Mouse (Mus musculus) WW6 (cell line): ENCODE measurements around the gene Ubl4a.
"Not testable (repeated sequence)": the region's sequence is repeated elsewhere in the genome, so short reads cannot be mapped to it uniquely, and the experiment has no call there.

Experiments used
- DNase-seq: peaks from one replicate; pipeline ENCODE4 v3.0.0-alpha.2; 2013; ENCODE audit warnings: low read depth, low spot score

Ubl4a gene

GRCm38 (mm10) chrX:74372888-74373549, at the start of gene Ubl4a, which contains the start of gene Slc10a3:
Gene Ubl4a (minus strand): TSS chrX:74373218.
Gene Slc10a3 (minus strand): TSS chrX:74373349.
- DNase-seq = no peak

- no peak for DNase-seq
These were observed 40.4 kb upstream of the Ubl4a start for GRCm38 (mm10) chrX:74413377-74413776.

GRCm38 (mm10) chrX:74408340-74408739, 35.3 kb upstream of the Ubl4a start:
- no peak for DNase-seq

DNA sequence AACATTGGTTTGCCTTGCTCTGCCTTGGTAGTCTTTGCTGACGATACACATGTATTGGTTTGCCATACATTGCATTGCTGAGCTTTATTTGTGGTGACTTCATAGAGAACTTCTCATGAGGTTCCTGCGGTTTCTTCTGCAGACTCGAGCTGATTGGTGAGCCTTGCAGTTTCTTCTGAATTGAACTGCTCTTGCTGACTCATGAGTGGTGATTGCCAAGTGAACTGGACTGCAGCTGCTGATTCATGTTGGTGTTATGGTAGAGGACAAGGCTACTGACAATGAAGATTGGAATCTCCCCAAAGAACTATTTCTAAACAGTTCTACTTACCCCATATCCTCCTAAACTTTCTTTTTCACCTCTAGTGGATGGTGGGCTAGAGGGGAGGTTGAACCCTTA, 27.1 kb upstream of the Ubl4a start:
- no peak for DNase-seq

- DNase-seq = peak; percentile 64
These were observed 19.8 kb upstream of the Ubl4a start, which contains the start of the genes Fam3a and Ikbkg for GRCm38 (mm10) chrX:74392535-74393443. Gene Fam3a (minus strand): TSS chrX:74393272. Gene Ikbkg (plus strand): TSS chrX:74393290.

- no peak for DNase-seq
These were observed 15.1 kb upstream of the Ubl4a start for GRCm38 (mm10) chrX:74388153-74388552.

DNA sequence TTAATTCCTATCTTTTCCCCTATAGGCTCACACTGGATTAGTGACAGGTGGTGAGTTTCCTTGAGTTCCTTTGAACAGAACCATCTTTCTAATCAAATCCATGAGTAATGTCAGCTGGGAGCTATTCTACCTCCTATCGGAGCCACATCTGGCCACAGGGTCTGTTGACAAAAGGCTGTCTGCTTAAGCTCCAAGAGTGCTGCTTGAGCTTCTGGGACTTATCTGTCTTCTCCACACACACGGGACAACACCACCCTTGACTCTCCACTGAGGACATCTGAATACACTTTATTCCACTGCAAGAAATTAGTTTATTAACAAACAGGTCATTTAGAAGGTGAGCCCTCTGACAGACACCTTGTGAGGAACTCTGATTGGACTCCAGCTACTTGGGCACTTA, 11.4 kb upstream of the Ubl4a start:
- no peak for DNase-seq

DNA sequence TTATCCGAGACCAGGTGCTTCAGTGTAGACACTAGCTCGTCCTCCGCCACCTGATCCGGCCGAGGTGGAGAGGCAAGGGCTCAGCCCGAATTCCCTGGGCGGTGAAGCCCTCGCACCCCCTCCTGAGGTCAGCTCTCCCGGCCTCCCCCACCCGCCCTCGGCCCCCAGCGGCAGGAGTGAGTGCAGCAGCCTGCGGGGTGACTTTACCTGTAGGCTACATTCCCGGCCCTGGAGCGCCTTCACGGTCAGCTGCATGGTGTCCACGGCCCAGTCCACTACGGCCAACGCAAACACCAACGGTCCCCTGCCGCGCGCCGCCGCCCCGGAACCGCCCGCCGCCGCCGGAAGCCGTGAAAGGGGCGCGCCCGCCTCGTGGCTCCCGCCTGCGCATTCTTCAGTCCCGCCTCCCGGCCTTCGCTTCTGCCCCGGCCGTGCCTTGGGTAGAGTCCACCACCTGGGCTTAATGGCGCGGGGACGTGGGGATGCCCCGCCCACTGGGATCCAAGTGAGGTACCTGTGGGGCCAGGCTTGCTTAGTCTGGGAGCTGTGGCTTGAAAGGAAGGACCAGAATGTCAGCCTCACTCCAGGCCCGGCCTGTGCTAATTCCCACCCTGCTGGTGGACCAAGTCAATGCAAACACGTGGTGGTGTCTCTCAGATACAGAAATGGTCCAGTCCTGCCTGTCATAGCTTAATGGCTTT, 4.7 kb downstream of the Ubl4a start:
- DNase-seq = no peak

GRCm38 (mm10) chrX:74367512-74367911, 5.5 kb downstream of the Ubl4a start:
- no peak for DNase-seq

- no peak for DNase-seq
These were observed 13.8 kb downstream of the Ubl4a start for GRCm38 (mm10) chrX:74359171-74359570.

DNA sequence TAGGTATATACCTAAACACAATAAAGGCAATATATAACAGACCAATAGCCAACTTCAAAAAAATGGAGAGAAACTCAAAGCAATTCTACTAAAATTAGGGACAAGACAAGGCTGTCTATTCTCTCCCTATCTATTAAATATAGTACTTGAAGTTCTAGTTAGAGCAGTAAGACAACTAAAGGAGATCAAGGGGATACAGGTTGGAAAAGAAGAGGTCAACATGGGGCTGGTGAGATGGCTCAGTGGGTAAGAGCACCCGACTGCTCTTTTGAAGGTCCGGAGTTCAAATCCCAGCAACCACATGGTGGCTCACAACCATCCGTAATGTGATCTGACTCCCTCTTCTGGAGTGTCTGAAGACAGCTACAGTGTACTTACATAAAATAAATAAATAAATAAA, 15.9 kb downstream of the Ubl4a start:
- DNase-seq = not testable (repeated sequence)

DNA sequence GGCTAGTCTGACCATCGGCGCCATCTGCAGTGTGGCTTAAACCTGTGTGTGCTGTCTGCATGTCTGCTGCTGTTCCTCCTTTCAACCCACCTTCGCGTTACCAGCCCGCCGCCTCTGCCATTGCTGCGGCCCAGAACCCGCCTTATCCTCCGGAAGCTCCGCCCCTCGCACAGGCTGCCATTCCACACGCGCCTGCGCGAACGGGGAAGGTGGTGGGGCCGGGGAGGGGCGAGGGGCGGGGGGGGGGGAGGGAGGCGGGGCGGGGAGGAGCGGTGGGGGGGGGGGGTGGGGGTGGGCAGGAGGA, 19.6 kb downstream of the Ubl4a start, which contains the start of gene Lage3:
Gene Lage3 (minus strand): TSS at position 152 of the 304 bp plus-strand sequence.
- DNase-seq = no peak

DNA sequence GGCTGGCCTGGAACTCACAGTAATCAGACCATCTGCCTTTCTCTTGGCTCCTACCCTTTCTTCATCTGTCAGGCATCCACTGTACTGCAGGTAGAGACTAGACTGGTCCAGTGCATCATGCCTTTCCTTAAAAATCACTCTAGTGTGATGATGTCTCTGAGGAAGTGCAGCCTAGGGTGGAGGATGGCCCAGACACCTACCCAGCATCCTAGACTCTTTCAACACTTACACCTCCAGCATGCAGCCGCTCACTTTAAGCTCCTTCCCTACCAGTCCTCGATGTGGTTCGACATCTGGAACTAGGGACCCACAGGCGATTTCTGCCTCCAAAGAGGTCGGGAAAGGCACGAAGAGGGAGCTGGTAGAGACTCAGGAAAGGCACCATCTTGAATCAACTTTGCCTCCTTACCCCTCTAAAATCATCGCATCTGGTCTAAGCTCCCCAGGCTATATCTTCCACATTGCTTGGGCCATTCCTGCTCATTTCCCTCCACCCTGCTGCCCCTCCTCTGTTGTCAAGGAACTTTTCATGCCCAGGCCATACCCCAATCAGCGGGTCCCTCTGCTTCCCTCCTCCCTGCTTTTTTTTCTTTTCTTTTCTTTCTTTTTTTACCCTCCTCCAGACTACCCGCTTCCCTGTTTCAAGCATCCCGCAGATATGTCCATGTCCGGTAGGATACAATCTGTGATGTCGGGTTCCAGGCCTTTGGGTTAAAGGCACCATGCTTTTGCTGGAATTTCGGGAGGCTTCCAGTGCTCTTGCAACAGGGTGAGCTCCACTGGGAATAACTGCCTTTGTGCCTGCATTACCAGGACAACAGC, 20.2 kb downstream of the Ubl4a start:
- DNase-seq = no peak

DNA sequence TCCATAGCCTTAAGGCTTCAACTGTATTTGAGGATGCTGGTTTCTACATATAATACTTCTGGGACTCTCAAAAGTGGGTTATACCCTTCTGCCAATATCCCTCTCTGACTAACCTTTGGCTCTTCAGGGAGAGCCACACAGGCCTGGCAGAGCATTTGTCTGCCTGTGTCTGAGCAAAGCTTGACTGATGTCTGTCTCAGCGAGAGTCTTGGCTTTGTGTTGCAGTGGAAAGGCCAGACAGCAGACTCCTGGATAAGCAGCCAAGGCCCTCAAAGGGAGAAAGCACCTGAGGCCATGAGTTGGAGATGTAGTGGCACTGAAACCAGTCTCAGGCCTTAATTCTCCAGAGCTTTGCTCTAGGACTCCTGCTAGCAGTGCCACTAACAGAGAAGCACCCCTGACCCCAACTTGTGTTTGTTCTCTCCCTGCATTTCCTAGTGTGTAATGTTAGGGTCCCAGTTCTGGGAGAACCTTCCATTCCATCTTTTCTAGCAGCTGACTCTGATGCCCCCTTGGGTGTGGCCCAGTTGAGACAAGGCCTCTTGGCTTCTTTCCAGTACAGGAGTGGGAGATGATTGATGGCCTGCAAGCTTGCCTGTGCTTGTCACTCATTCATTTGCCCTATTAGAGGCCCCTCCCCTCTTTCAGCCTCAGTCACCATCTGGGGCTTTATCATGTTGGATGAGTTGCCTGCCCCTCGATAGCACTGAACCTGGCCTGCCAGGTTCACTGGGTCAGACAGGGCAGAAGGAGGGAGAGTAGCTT, 42.7 kb downstream of the Ubl4a start:
- no peak for DNase-seq

DNA sequence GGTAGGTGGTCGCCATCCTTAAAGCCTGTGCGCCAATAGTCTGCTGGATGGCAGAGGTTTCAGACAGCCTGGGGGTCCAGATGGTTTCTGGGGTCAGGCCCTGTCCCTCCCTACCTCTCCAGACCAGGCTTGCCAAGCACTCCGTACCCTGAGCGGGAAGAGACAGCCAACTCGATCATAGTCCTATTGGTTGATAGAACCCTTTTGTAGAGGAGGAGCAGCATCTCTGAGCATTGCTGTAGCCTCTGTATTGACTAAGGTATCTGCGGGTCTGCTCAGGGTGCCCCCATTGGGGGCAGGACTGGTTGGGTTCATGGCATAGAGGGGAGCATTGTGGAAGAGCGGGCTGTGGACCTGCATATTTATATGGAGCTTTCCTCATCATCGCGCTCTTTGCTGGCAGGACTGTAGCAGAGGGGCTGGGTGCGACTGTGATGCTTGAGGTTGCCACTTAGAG, 43.8 kb downstream of the Ubl4a start:
- no peak for DNase-seq

GRCm38 (mm10) chrX:74328725-74329161, 44.3 kb downstream of the Ubl4a start, which contains the start of gene Plxna3:
Gene Plxna3 (plus strand): TSS chrX:74329066.
- DNase-seq = peak; percentile 36
